Mouse (Mus musculus) neural tube, embryonic 13.5 days (tissue): ENCODE data around the gene Bclaf1. TPM values are rescaled to one million over a fixed set of nuclear protein-coding genes. Genes with fewer than 3 reads are reported as not detected.

Source experiments
- ATAC-seq: fragments of 200-750 bp; cut with Nextera tagmentation; 2 replicates; pipeline ENCODE4 v1.8.0; 2017; ENCODE audit warnings: low read depth, mild to moderate bottlenecking, moderate TSS enrichment, moderate library complexity
- H3K27ac ChIP-seq: fragments of 300-500 bp; sonication (generic); replicated peaks from 2 replicates; pipeline ENCODE4 v1.5.1; 2015; ENCODE audit warnings: moderate library complexity, mild to moderate bottlenecking, inconsistent platforms
- H3K27me3 ChIP-seq: fragments of 300-500 bp; sonication (generic); 2 replicates; pipeline ENCODE4 v1.6.1; 2015; ENCODE audit warnings: mild to moderate bottlenecking, inconsistent platforms
- H3K36me3 ChIP-seq: fragments of 300-500 bp; sonication (generic); 2 replicates; pipeline ENCODE4 v1.6.1; 2015; ENCODE audit warnings: mild to moderate bottlenecking, inconsistent platforms
- H3K4me1 ChIP-seq: fragments of 300-500 bp; sonication (generic); replicated peaks from 2 replicates; pipeline ENCODE4 v1.6.1; 2015; ENCODE audit warnings: inconsistent platforms
- H3K4me2 ChIP-seq: fragments of 300-500 bp; sonication (generic); 2 replicates; pipeline ENCODE4 v1.6.1; 2015; ENCODE audit warnings: inconsistent platforms, mild to moderate bottlenecking, moderate library complexity
- H3K4me3 ChIP-seq: fragments of 300-500 bp; sonication (generic); 2 replicates; pipeline ENCODE4 v1.5.1; 2015; ENCODE audit warnings: mild to moderate bottlenecking, inconsistent platforms
- H3K9ac ChIP-seq: fragments of 300-500 bp; sonication (generic); 2 replicates; pipeline ENCODE4 v1.6.1; 2015; ENCODE audit warnings: moderate library complexity, mild to moderate bottlenecking, inconsistent platforms
- H3K9me3 ChIP-seq: fragments of 300-500 bp; sonication (generic); 2 replicates; pipeline ENCODE4 v1.6.1; 2016; ENCODE audit warnings: inconsistent platforms
- WGBS: fragments of 180-500 bp; shearing (Covaris S2); methylation state at CpG from one replicate; pipeline ENCODE4 v1.1.7; 2015; 5-methylcytosine and 5-hydroxymethylcytosine counted together
- polyA plus RNA-seq: library from polyadenylated mRNA; unstranded; fragments of >200 nt; fragmentation: Nextera tagmentation; extraction: Ambion mirVana; gene quantifications from 2 replicates; pipeline ENCODE4 v1.2.1, GENCODE M21; 2015

Gene Bclaf1
- 111 and 125 TPM in 2 replicates for polyA plus RNA-seq

GRCm38 (mm10) chr10:20311918-20312735 is at the start of gene Bclaf1:
Gene Bclaf1, plus strand, starts transcription at chr10:20312469.
- peak within 1 kb of the TSS; percentile 93 for H3K9ac ChIP-seq
- peak within 1 kb of the TSS; percentile 100 for H3K27ac ChIP-seq
- peak; percentile 99 for ATAC-seq
- no peaks in the 10 kb centered on the region for H3K9me3 ChIP-seq
- H3K4me1 ChIP-seq, result peaks cover 33% of the 10 kb centered on the region
- under 1% methylated on average over 83 of the region's 84 CpGs for WGBS
- no peaks in the 10 kb centered on the region for H3K36me3 ChIP-seq
- no peaks in the 10 kb centered on the region for H3K27me3 ChIP-seq
- peak within 1 kb of the TSS; percentile 73 for H3K4me2 ChIP-seq
- peak within 1 kb of the TSS; percentile 76 for H3K4me3 ChIP-seq

GRCm38 (mm10) chr10:20262896-20263295 is 49.4 kb upstream of the Bclaf1 start:
- H3K36me3 ChIP-seq, result no peaks in the 10 kb centered on the region
- no peak for ATAC-seq
- no peaks in the 10 kb centered on the region for H3K27me3 ChIP-seq
- 93% methylated on average over 6 of the region's 6 CpGs for WGBS
- H3K4me2 ChIP-seq, result no peak overlapping the region
- H3K9me3 ChIP-seq, result no peaks in the 10 kb centered on the region
- no peaks in the 10 kb centered on the region for H3K4me1 ChIP-seq
- no peak overlapping the region for H3K27ac ChIP-seq
- no peak overlapping the region for H3K4me3 ChIP-seq
- no peak overlapping the region for H3K9ac ChIP-seq

GRCm38 (mm10) chr10:20264479-20264878 is 47.8 kb upstream of the Bclaf1 start:
- no peak overlapping the region for H3K27ac ChIP-seq
- no peak for ATAC-seq
- H3K36me3 ChIP-seq, result no peaks in the 10 kb centered on the region

GRCm38 (mm10) chr10:20267032-20267431 is 45.2 kb upstream of the Bclaf1 start:
- ATAC-seq, result no peak
- WGBS, result 76% methylated on average over 10 of the region's 10 CpGs
- Histone ChIP-seq H3K9ac (no peak overlapping the region), H3K4me1 (no peaks in the 10 kb centered on the region), H3K4me3 (no peak overlapping the region), H3K36me3 (no peaks in the 10 kb centered on the region), H3K4me2 (no peak overlapping the region), H3K9me3 (no peaks in the 10 kb centered on the region), H3K27ac (no peak overlapping the region), H3K27me3 (no peaks in the 10 kb centered on the region)

More at GRCm38 (mm10) chr10:20264479-20264878, 47.8 kb upstream of the Bclaf1 start:
- H3K27me3 ChIP-seq, result no peaks in the 10 kb centered on the region
- WGBS, result 87% methylated on average over 7 of the region's 7 CpGs
- no peak overlapping the region for H3K4me2 ChIP-seq
- H3K4me3 ChIP-seq, result no peak overlapping the region
- H3K4me1 ChIP-seq, result no peaks in the 10 kb centered on the region
- H3K9me3 ChIP-seq, result no peaks in the 10 kb centered on the region
- no peak overlapping the region for H3K9ac ChIP-seq

GRCm38 (mm10) chr10:20268945-20269344 is 43.3 kb upstream of the Bclaf1 start:
- WGBS, result 58% methylated on average over 7 of the region's 7 CpGs
- H3K9ac ChIP-seq, result no peak overlapping the region
- no peaks in the 10 kb centered on the region for H3K27me3 ChIP-seq
- H3K36me3 ChIP-seq, result no peaks in the 10 kb centered on the region
- no peaks in the 10 kb centered on the region for H3K9me3 ChIP-seq
- no peak overlapping the region for H3K4me3 ChIP-seq
- ATAC-seq, result no peak
- no peak overlapping the region for H3K4me2 ChIP-seq
- H3K27ac ChIP-seq, result no peak overlapping the region
- 0 out of 2 replicates have a peak, but pooled peaks cover 7% of the 10 kb centered on the region for H3K4me1 ChIP-seq

GRCm38 (mm10) chr10:20272380-20272779 is 39.9 kb upstream of the Bclaf1 start:
- WGBS, result 90% methylated on average over 5 of the region's 5 CpGs
- no peaks in the 10 kb centered on the region for H3K36me3 ChIP-seq
- H3K9me3 ChIP-seq, result no peaks in the 10 kb centered on the region
- ATAC-seq, result no peak
- H3K4me1 ChIP-seq, result 0 out of 2 replicates have a peak, but pooled peaks cover 7% of the 10 kb centered on the region
- H3K27ac ChIP-seq, result no peak overlapping the region
- H3K27me3 ChIP-seq, result no peaks in the 10 kb centered on the region
- H3K9ac ChIP-seq, result no peak overlapping the region
- H3K4me3 ChIP-seq, result no peak overlapping the region
- H3K4me2 ChIP-seq, result no peak overlapping the region

GRCm38 (mm10) chr10:20273278-20273677 is 39.0 kb upstream of the Bclaf1 start:
- Histone ChIP-seq H3K4me2 (no peak overlapping the region), H3K9ac (no peak overlapping the region)
- WGBS, result 52% methylated on average over 15 of the region's 15 CpGs

GRCm38 (mm10) chr10:20274022-20274421 is 38.2 kb upstream of the Bclaf1 start:
- H3K27me3 ChIP-seq, result no peaks in the 10 kb centered on the region
- 85% methylated on average over 9 of the region's 9 CpGs for whole genome bisulfite sequencing
- ATAC-seq, result no peak
- no peaks in the 10 kb centered on the region for H3K36me3 ChIP-seq
- no peak overlapping the region for H3K4me2 ChIP-seq
- no peak overlapping the region for H3K9ac ChIP-seq
- H3K4me3 ChIP-seq, result no peak overlapping the region
- no peaks in the 10 kb centered on the region for H3K9me3 ChIP-seq
- H3K27ac ChIP-seq, result no peak overlapping the region
- H3K4me1 ChIP-seq, result 0 out of 2 replicates have a peak, but pooled peaks cover 7% of the 10 kb centered on the region

More at GRCm38 (mm10) chr10:20273278-20273677, 39.0 kb upstream of the Bclaf1 start:
- Histone ChIP-seq H3K36me3 (no peaks in the 10 kb centered on the region), H3K4me1 (0 out of 2 replicates have a peak, but pooled peaks cover 7% of the 10 kb centered on the region), H3K27ac (no peak overlapping the region), H3K27me3 (no peaks in the 10 kb centered on the region), H3K9me3 (no peaks in the 10 kb centered on the region), H3K4me3 (no peak overlapping the region)
- ATAC-seq, result peak; percentile 65; the same call in 1 of the 2 replicates

- no peak overlapping the region for H3K4me3 ChIP-seq
Measured at GRCm38 (mm10) chr10:20281456-20281855, 30.8 kb upstream of the Bclaf1 start.

GRCm38 (mm10) chr10:20285289-20285975 is 26.8 kb upstream of the Bclaf1 start:
- Histone ChIP-seq H3K9me3 (no peaks in the 10 kb centered on the region), H3K4me1 (peaks cover 29% of the 10 kb centered on the region), H3K36me3 (no peaks in the 10 kb centered on the region), H3K27ac (peak overlapping the region; percentile 86), H3K9ac (peak overlapping the region; percentile 56), H3K4me2 (peak overlapping the region; percentile 34), H3K4me3 (no peak overlapping the region), H3K27me3 (no peaks in the 10 kb centered on the region)
- 7% methylated on average over 10 of the region's 10 CpGs for WGBS
- ATAC-seq, result peak; percentile 87

More at GRCm38 (mm10) chr10:20281456-20281855, 30.8 kb upstream of the Bclaf1 start:
- 65% methylated on average over 2 of the region's 2 CpGs for WGBS
- no peaks in the 10 kb centered on the region for H3K27me3 ChIP-seq
- no peak overlapping the region for H3K27ac ChIP-seq
- H3K4me1 ChIP-seq, result peaks cover 18% of the 10 kb centered on the region
- no peak for ATAC-seq
- H3K9me3 ChIP-seq, result no peaks in the 10 kb centered on the region
- H3K9ac ChIP-seq, result no peak overlapping the region
- H3K4me2 ChIP-seq, result no peak overlapping the region
- no peaks in the 10 kb centered on the region for H3K36me3 ChIP-seq

GRCm38 (mm10) chr10:20285994-20286836 is 26.1 kb upstream of the Bclaf1 start:
- no peak overlapping the region for H3K4me3 ChIP-seq
- peak; percentile 62 for ATAC-seq
- H3K27ac ChIP-seq, result peak overlapping the region; percentile 86
- peak overlapping the region; percentile 34 for H3K4me2 ChIP-seq
- no peaks in the 10 kb centered on the region for H3K27me3 ChIP-seq
- no peaks in the 10 kb centered on the region for H3K36me3 ChIP-seq
- H3K4me1 ChIP-seq, result peaks cover 34% of the 10 kb centered on the region
- WGBS, result 14% methylated on average over 15 of the region's 15 CpGs
- H3K9ac ChIP-seq, result peak overlapping the region; percentile 56
- no peaks in the 10 kb centered on the region for H3K9me3 ChIP-seq
